Mouse (Mus musculus) spleen, adult 2 months (tissue): ENCODE measurements around the gene Ppm1g. TPM values are rescaled to one million over a fixed set of nuclear protein-coding genes. Genes with fewer than 3 reads are reported as not detected.

Experiments used
- DNase-seq, 2 experiments: peaks; one replicate each; pipeline versions ENCODE4 v3.0.0 to v3.0.0-alpha.2; 2012 to 2021; ENCODE audit warnings: low spot score in 2 of 2, low read depth in 1 of 2
- H3K27ac ChIP-seq: fragments of 200-500 bp; 2 replicates; pipeline ENCODE4 v1.5.1; 2012; ENCODE audit warnings: low read length, inconsistent platforms; ENCODE audit not compliant: insufficient read depth
- H3K27me3 ChIP-seq: fragments of 200-500 bp; 2 replicates; pipeline ENCODE4 v1.6.1; 2012; ENCODE audit warnings: mild to moderate bottlenecking, moderate library complexity, low read length, inconsistent platforms; ENCODE audit not compliant: control insufficient read depth, insufficient read depth
- H3K36me3 ChIP-seq: fragments of 200-500 bp; 2 replicates; pipeline ENCODE4 v1.6.1; 2012; ENCODE audit warnings: mild to moderate bottlenecking, low read length, inconsistent platforms; ENCODE audit not compliant: control insufficient read depth, insufficient read depth
- H3K4me1 ChIP-seq: fragments of 200-500 bp; 2 replicates; pipeline ENCODE4 v1.6.1; 2011; ENCODE audit warnings: inconsistent platforms; ENCODE audit not compliant: control insufficient read depth, insufficient read depth, insufficient read length
- H3K4me3 ChIP-seq: fragments of 200-500 bp; 2 replicates; pipeline ENCODE4 v1.5.1; 2011; ENCODE audit warnings: mild to moderate bottlenecking, inconsistent platforms; ENCODE audit not compliant: insufficient read depth, insufficient read length; ENCODE audit errors: extremely low read depth
- CTCF ChIP-seq: fragments of 200-500 bp; IDR thresholded peaks from 2 replicates; pipeline ENCODE4 v1.5.1; 2011; ENCODE audit warnings: mild to moderate bottlenecking, inconsistent platforms; ENCODE audit not compliant: insufficient read depth, insufficient read length, insufficient replicate concordance; ENCODE audit errors: extremely low read depth
- POLR2A ChIP-seq: fragments of 200-500 bp; IDR thresholded peaks from 2 replicates; pipeline ENCODE4 v1.6.1; 2011; ENCODE audit warnings: low read depth, low read length, inconsistent platforms
- WGBS: fragments of 180-500 bp; shearing (Covaris S2); methylation state at CpG from one replicate; pipeline ENCODE4 v1.1.7; 2018; 5-methylcytosine and 5-hydroxymethylcytosine counted together
- polyA plus RNA-seq: library from polyadenylated mRNA; depleted of rRNA; stranded (reverse); fragments of >200 nt; gene quantifications from 2 replicates; pipeline ENCODE4 v1.2.3, GENCODE M21; 2012; rRNA removed

Ppm1g gene
- polyA plus RNA-seq, 1 experiment, result 65.7 TPM

DNA sequence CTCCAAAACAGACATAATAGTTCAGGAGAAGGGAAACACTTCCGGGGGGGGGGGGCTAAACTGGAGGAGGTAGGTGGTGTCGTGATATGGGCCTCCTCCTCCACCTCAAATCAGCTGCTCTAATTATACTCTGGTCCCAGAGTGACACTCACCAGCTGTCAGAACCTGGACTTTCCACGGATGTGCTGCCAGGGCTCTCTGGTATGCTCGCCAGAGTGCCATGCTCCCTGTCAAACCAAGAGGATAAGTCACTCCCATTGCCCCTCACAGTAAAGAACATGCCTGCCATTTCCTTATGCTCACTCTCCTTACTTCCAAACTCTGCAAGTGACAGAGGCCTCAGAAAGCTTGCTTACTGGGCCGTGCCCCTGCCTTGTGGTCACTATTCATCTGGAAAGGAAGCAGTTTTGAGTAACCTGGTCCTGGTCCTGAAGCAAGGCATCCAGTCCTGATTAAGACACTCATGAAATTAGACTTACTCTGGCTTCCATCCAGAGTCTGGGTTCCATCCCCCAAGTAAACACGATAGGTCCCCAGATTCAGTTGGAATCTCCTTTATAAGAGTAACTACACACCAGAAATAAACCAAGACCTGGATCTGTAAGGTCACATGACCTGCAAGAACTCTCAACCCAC is 66.9 kb downstream of the Ppm1g start:
- TF ChIP-seq CTCF, result no peak
- TF ChIP-seq POLR2A, result no peak
- H3K27ac ChIP-seq, result no peak overlapping the region
- H3K27me3 ChIP-seq, result no peaks in the 10 kb centered on the region
- H3K4me1 ChIP-seq, result peaks cover 4% of the 10 kb centered on the region; the same call in 1 of the 2 replicates
- DNase-seq, result no peak
- peaks cover 15% of the 10 kb centered on the region for H3K36me3 ChIP-seq
- WGBS, result 43% methylated on average over 6 of the region's 6 CpGs
- peak overlapping the region; percentile 90 for H3K4me3 ChIP-seq

Other genes starting within 250 kb of the Ppm1g start
- gene Atraid, start 172.4 kb downstream of the Ppm1g start, polyA plus RNA-seq, result 43.9 and 53.5 TPM in 2 replicates
- 16.0 and 16.3 TPM in 2 replicates for gene Slc5a6, start 171.8 kb downstream of the Ppm1g start, polyA plus RNA-seq
- 44.0 and 52.5 TPM in 2 replicates for gene Cad, start 165.9 kb downstream of the Ppm1g start, polyA plus RNA-seq
- not detected in 2 replicates for gene Dnajc5g, start 114.4 kb downstream of the Ppm1g start, polyA plus RNA-seq
- 0.08 and 0.09 TPM in 2 replicates for gene Slc30a3, start 112.5 kb downstream of the Ppm1g start, polyA plus RNA-seq
- not detected in 2 replicates for gene Trim54, start 104.0 kb downstream of the Ppm1g start, polyA plus RNA-seq
- gene Ucn, start 81.9 kb downstream of the Ppm1g start, polyA plus RNA-seq, result not detected in 2 replicates
- 32.0 and 34.9 TPM in 2 replicates for gene Mpv17, start 66.4 kb downstream of the Ppm1g start, polyA plus RNA-seq
- gene Gm29609, start 40.8 kb downstream of the Ppm1g start, polyA plus RNA-seq, result 1.4 and 2.1 TPM in 2 replicates
- 47.3 and 48.9 TPM in 2 replicates for gene Gtf3c2, start 40.5 kb downstream of the Ppm1g start, polyA plus RNA-seq
- 58.4 and 66.9 TPM in 2 replicates for gene Snx17, start 27.5 kb downstream of the Ppm1g start, polyA plus RNA-seq
- 31.9 and 40.4 TPM in 2 replicates for gene Eif2b4, start 27.3 kb downstream of the Ppm1g start, polyA plus RNA-seq
- gene Zfp513, start 18.4 kb downstream of the Ppm1g start, polyA plus RNA-seq, result 49.3 and 79.8 TPM in 2 replicates
- gene Nrbp1, start 20.2 kb upstream of the Ppm1g start, polyA plus RNA-seq, result 148 and 199 TPM in 2 replicates
- 0.27 and 0.29 TPM in 2 replicates for gene Gm9970, start 20.5 kb upstream of the Ppm1g start, polyA plus RNA-seq
- gene Krtcap3, start 31.0 kb upstream of the Ppm1g start, polyA plus RNA-seq, result 25.0 and 37.0 TPM in 2 replicates
- gene Ift172, start 70.4 kb upstream of the Ppm1g start, polyA plus RNA-seq, result 17.0 and 18.4 TPM in 2 replicates
- gene Fndc4, start 75.4 kb upstream of the Ppm1g start, polyA plus RNA-seq, result 3.6 and 4.9 TPM in 2 replicates
- gene Gckr, start 76.8 kb upstream of the Ppm1g start, polyA plus RNA-seq, result 0.08 TPM in 1 of 2 replicates, not detected in the other
- 9.1 and 9.6 TPM in 2 replicates for gene Zfp512, start 231.7 kb upstream of the Ppm1g start, polyA plus RNA-seq